Mouse (Mus musculus) heart, embryonic 14.5 days (tissue): Measurements from ENCODE around the gene Nr6a1. TPM values are rescaled to one million over a fixed set of nuclear protein-coding genes. Genes with fewer than 3 reads are reported as not detected.

Experiments used
- ATAC-seq: fragments of 200-750 bp; cut with Nextera tagmentation; 2 replicates; pipeline ENCODE4 v1.8.0; 2017; ENCODE audit warnings: low read depth, moderate TSS enrichment; ENCODE audit not compliant: insufficient number of reproducible peaks, insufficient read depth, low FRiP score
- H3K27ac ChIP-seq, 2 experiments: fragments of 200-500 bp in 1 of 2; fragments of 300-500 bp in 1 of 2; sonication (generic) in 1 of 2; replicated peaks in 1 of 2; 2 replicates each; pipeline ENCODE4 v1.5.1; 2012 to 2014; ENCODE audit warnings: low read depth in 2 of 2, low read length in 2 of 2, control low read depth in 1 of 2, mild to moderate bottlenecking in 1 of 2, mixed read lengths in 1 of 2; ENCODE audit not compliant: control insufficient read depth in 1 of 2, insufficient read depth in 1 of 2
- H3K27me3 ChIP-seq: fragments of 300-500 bp; sonication (generic); 2 replicates; pipeline ENCODE4 v1.6.1; 2014; ENCODE audit warnings: mild to moderate bottlenecking, low read length, control low read depth; ENCODE audit not compliant: control insufficient read depth, insufficient read depth
- H3K36me3 ChIP-seq: fragments of 300-500 bp; sonication (generic); 2 replicates; pipeline ENCODE4 v1.6.1; 2014; ENCODE audit warnings: mild to moderate bottlenecking, control low read depth, low read length, mixed read lengths; ENCODE audit not compliant: control insufficient read depth, insufficient read depth
- H3K4me1 ChIP-seq, 2 experiments: fragments of 200-500 bp in 1 of 2; fragments of 300-500 bp in 1 of 2; sonication (generic) in 1 of 2; 2 replicates each; pipeline ENCODE4 v1.6.1; 2012 to 2014; ENCODE audit warnings: low read length in 2 of 2, control low read depth in 1 of 2, mixed read lengths in 1 of 2; ENCODE audit not compliant: control insufficient read depth in 2 of 2, insufficient read depth in 2 of 2
- H3K4me2 ChIP-seq: fragments of 300-500 bp; sonication (generic); 2 replicates; pipeline ENCODE4 v1.6.1; 2014; ENCODE audit warnings: mild to moderate bottlenecking, low read length
- H3K4me3 ChIP-seq, 2 experiments: fragments of 200-500 bp in 1 of 2; fragments of 300-500 bp in 1 of 2; sonication (generic) in 1 of 2; 2 replicates each; pipeline ENCODE4 v1.5.1; 2012 to 2014; ENCODE audit warnings: low read length in 2 of 2, mild to moderate bottlenecking in 2 of 2, control low read depth in 1 of 2, low read depth in 1 of 2, moderate library complexity in 1 of 2; ENCODE audit not compliant: control insufficient read depth in 1 of 2, insufficient read depth in 1 of 2
- H3K9ac ChIP-seq: fragments of 300-500 bp; sonication (generic); 2 replicates; pipeline ENCODE4 v1.6.1; 2014; ENCODE audit warnings: mild to moderate bottlenecking, low read length
- H3K9me3 ChIP-seq: fragments of 300-500 bp; sonication (generic); 2 replicates; pipeline ENCODE4 v1.6.1; 2016; ENCODE audit warnings: low read length, control low read depth; ENCODE audit not compliant: control insufficient read depth
- WGBS: fragments of 180-500 bp; shearing (Covaris S2); extraction: QIAGEN DNeasy Blood & Tissue Kit; methylation state at CpG from one replicate; pipeline ENCODE4 v1.1.7; 2014; 5-methylcytosine and 5-hydroxymethylcytosine counted together
- polyA plus RNA-seq: library from polyadenylated mRNA; unstranded; fragments of >200 nt; fragmentation: Nextera tagmentation; extraction: Ambion mirVana; gene quantifications from 2 replicates; pipeline ENCODE4 v1.2.1, GENCODE M21; 2014

The Nr6a1 gene
- polyA plus RNA-seq, 1 experiment from 2014 or later: 0.78 TPM

DNA sequence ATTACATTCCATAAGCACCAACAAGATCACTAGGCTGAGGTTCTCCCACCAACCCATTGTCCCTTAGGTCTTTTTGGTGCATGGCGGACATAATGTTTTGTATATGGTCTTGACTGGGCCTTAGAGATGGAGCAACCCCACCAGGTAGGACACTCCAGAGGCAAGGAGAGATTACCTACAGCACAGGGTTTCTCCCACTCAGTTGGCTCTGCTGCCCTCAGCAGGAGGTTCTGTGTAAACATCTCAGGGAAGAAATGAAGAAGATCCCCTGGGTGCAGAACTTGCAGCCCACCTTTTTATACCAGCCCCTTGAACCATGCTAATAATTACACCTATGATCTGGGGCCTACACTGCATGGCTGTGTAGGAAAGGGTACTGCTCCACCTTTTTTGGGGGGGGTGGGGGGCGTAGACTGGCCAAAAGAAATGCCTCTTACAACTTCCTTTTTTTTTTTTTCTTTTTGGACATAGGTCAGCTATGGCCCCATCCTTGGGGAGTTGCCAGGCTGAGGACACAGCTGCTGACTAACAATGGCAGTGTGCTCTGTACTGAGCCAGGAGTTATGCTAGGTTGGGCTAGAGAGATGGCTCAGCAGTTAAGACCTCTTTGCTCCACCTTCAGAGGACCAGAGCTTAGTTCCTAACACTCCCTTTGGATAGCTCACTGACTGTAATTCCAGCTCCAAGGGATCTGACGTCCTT is 17.1 kb upstream of the Nr6a1 start:
- no peak overlapping the region for H3K4me2 ChIP-seq
- no peaks in the 10 kb centered on the region for H3K27me3 ChIP-seq
- H3K36me3 ChIP-seq: no peaks in the 10 kb centered on the region
- H3K4me1 ChIP-seq: peaks cover 2 to 3% of the 10 kb centered on the region in 2 experiments; a peak in 2 of 4 replicates
- no peak overlapping the region for H3K4me3 ChIP-seq
- H3K27ac ChIP-seq: no peak overlapping the region
- no peak overlapping the region for H3K9ac ChIP-seq
- WGBS: 53% methylated on average over 3 of the region's 3 CpGs
- no peaks in the 10 kb centered on the region for H3K9me3 ChIP-seq
- no peak for ATAC-seq

DNA sequence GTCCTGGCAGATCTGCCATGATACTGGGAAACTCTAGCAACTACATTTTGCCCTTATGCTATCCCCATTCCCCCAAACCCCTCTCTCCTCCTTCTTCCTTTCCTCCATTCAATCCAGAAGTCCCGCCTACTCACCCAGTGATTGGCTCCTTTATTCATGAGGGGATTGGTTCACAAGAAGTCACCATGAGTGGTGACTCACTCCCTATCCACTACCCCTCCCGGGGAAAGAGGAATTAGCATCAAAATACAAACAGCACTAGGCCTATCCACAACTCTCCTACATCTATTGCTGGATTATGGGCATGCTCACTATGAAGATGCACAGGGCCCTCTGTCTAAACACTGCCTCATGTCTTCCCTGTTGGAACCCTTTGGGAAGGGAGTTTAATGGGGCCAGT is 16.5 kb upstream of the Nr6a1 start:
- Histone ChIP-seq H3K4me1 (peaks cover 2 to 3% of the 10 kb centered on the region in 2 experiments; a peak in 1 of 4 replicates), H3K27ac (no peak overlapping the region), H3K9ac (no peak overlapping the region), H3K36me3 (no peaks in the 10 kb centered on the region), H3K27me3 (no peaks in the 10 kb centered on the region), H3K9me3 (no peaks in the 10 kb centered on the region), H3K4me2 (no peak overlapping the region), H3K4me3 (no peak overlapping the region)
- WGBS: 43% methylated on average over 2 of the region's 2 CpGs
- ATAC-seq: no peak

- H3K27ac ChIP-seq: no peak overlapping the region
- no peaks in the 10 kb centered on the region for H3K36me3 ChIP-seq
- H3K4me2 ChIP-seq: no peak overlapping the region
- no peak overlapping the region for H3K4me3 ChIP-seq
- H3K4me1 ChIP-seq: peaks cover 2 to 3% of the 10 kb centered on the region in 2 experiments; a peak in 1 of 4 replicates
- H3K9ac ChIP-seq: no peak overlapping the region
- no peak for ATAC-seq
- no peaks in the 10 kb centered on the region for H3K9me3 ChIP-seq
- no peaks in the 10 kb centered on the region for H3K27me3 ChIP-seq
- WGBS: 89% methylated on average over 5 of the region's 5 CpGs
Observed at GRCm38 (mm10) chr2:38943161-38943560, 15.7 kb upstream of the Nr6a1 start.

DNA sequence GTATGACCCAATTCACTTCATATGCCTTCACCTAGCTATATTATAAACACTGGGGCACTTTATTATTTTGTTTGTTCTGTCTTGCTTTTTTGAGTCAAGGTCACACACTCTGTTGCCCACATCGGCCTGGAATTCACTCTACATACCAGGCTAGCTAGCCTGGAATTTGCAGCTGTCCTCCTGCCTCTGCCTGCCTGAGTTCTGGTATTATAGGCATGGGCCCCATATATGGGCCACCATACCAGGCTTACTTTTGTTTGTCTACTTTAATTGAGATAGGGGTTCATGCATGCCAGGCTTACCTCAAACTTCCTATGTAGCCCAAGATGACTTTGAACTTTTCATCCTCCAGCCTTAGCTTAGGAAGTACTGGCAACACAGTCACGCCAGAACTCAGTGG is 14.4 kb upstream of the Nr6a1 start:
- ATAC-seq: no peak
- WGBS: 56% methylated on average over 2 of the region's 2 CpGs
- Histone ChIP-seq H3K4me1 (no peaks in the 10 kb centered on the region; a peak in 1 of 4 replicates), H3K4me2 (no peak overlapping the region), H3K27ac (no peak overlapping the region), H3K27me3 (no peaks in the 10 kb centered on the region), H3K9me3 (no peaks in the 10 kb centered on the region), H3K4me3 (no peak overlapping the region), H3K36me3 (no peaks in the 10 kb centered on the region), H3K9ac (no peak overlapping the region)

DNA sequence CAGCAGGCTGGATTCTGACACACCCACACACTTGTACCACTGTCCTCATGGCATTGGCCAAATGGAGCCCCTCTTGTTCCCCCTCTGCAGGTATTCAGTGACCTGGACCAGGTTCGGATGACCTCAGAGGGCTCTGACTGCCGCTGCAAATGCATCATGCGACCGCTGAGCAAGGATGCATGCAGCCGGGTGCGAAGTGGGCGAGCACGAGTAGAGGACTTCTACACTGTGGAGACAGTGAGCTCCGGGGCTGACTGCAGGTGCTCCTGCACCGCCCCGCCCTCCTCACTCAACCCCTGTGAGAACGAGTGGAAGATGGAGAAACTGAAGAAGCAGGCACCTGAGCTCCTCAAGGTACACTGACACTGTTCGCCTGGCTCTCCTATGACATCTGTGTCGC is 13.9 kb upstream of the Nr6a1 start:
- no peaks in the 10 kb centered on the region for H3K36me3 ChIP-seq
- no peak overlapping the region for H3K4me2 ChIP-seq
- no peak overlapping the region for H3K4me3 ChIP-seq
- ATAC-seq: no peak
- H3K4me1 ChIP-seq: peaks cover 0 to 2% of the 10 kb centered on the region in 2 experiments; a peak in 2 of 4 replicates
- H3K9ac ChIP-seq: no peak overlapping the region
- 76% methylated on average over 14 of the region's 14 CpGs for WGBS
- no peaks in the 10 kb centered on the region for H3K27me3 ChIP-seq
- no peak overlapping the region for H3K27ac ChIP-seq
- no peaks in the 10 kb centered on the region for H3K9me3 ChIP-seq

GRCm38 (mm10) chr2:38939047-38939446 is 11.6 kb upstream of the Nr6a1 start:
- Histone ChIP-seq H3K27me3 (no peaks in the 10 kb centered on the region), H3K9me3 (no peaks in the 10 kb centered on the region), H3K9ac (no peak overlapping the region), H3K4me1 (peaks cover 13 to 19% of the 10 kb centered on the region in 2 experiments; a peak in 3 of 4 replicates), H3K4me3 (no peak overlapping the region), H3K27ac (no peak overlapping the region), H3K4me2 (no peak overlapping the region), H3K36me3 (no peaks in the 10 kb centered on the region)
- no peak for ATAC-seq
- 65% methylated on average over 2 of the region's 2 CpGs for WGBS

DNA sequence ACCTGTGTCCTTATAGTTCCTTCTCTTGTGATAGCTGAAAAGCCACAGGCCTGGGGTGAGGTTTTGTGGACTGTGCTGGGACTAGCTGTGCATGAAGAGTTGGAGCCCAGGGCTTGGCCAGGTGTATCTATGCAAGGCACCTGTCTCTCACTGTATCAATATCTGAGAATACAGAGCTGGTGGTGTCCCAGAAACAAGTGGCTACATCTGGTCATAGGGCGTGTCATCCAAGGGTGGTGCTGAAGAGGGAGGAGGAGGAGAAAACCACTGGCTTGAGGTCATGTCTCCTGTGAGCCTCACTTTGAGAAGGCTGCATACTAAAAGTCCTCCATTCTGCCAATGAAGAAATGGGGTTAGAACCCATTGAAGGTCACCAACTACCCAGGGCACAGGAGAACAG is 10.5 kb upstream of the Nr6a1 start:
- Histone ChIP-seq H3K27me3 (no peaks in the 10 kb centered on the region), H3K4me1 (peaks cover 13 to 21% of the 10 kb centered on the region in 2 experiments; a peak in 3 of 4 replicates), H3K4me2 (no peak overlapping the region), H3K36me3 (no peaks in the 10 kb centered on the region), H3K9me3 (no peaks in the 10 kb centered on the region), H3K9ac (no peak overlapping the region), H3K27ac (no peak overlapping the region), H3K4me3 (no peak overlapping the region)
- 83% methylated on average over 1 of the region's 1 CpGs for WGBS
- ATAC-seq: no peak

GRCm38 (mm10) chr2:38937396-38937795 is 9.9 kb upstream of the Nr6a1 start:
- no peaks in the 10 kb centered on the region for H3K9me3 ChIP-seq
- H3K4me1 ChIP-seq: peaks cover 13 to 21% of the 10 kb centered on the region in 2 experiments; a peak in 3 of 4 replicates
- no peaks in the 10 kb centered on the region for H3K36me3 ChIP-seq
- no peak overlapping the region for H3K4me3 ChIP-seq
- no peak for ATAC-seq
- H3K27ac ChIP-seq: no peak overlapping the region
- H3K27me3 ChIP-seq: no peaks in the 10 kb centered on the region
- WGBS: 74% methylated on average over 3 of the region's 3 CpGs
- no peak overlapping the region for H3K4me2 ChIP-seq
- no peak overlapping the region for H3K9ac ChIP-seq
